Mouse (Mus musculus) MEL (cell line): Measurements from ENCODE around the gene Sorbs1.

Source experiments
- CHD2 ChIP-seq: IDR thresholded peaks from 2 replicates; pipeline ENCODE4 v1.6.1; 2011; ENCODE audit warnings: low read length, improper control_type of control experiment
- CTCF ChIP-seq, 3 experiments: IDR thresholded peaks in 2 of 3; conservative IDR thresholded peaks in 1 of 3; 2 replicates each; pipeline ENCODE4 v1.5.1; 2011 to 2012; ENCODE audit warnings: low read length in 3 of 3, low read depth in 2 of 3, mild to moderate bottlenecking in 2 of 3, improper control_type of control experiment in 1 of 3, inconsistent platforms in 1 of 3, mixed read lengths in 1 of 3, moderate library complexity in 1 of 3; ENCODE audit not compliant: control insufficient read depth in 1 of 3, insufficient read depth in 1 of 3, poor library complexity in 1 of 3, severe bottlenecking in 1 of 3
- HCFC1 ChIP-seq: IDR thresholded peaks from 2 replicates; pipeline ENCODE4 v1.6.1; 2012; ENCODE audit warnings: low read depth, mild to moderate bottlenecking, inconsistent platforms, low read length, improper control_type of control experiment, moderate library complexity
- RCOR1 ChIP-seq: IDR thresholded peaks from 2 replicates; pipeline ENCODE4 v1.6.1; 2012; ENCODE audit warnings: low read depth, mild to moderate bottlenecking, inconsistent platforms, low read length, improper control_type of control experiment
- UBTF ChIP-seq: IDR thresholded peaks from 2 replicates; pipeline ENCODE4 v1.6.1; 2012; ENCODE audit warnings: low read depth, mild to moderate bottlenecking, inconsistent platforms, low read length, improper control_type of control experiment, moderate library complexity, borderline replicate concordance; ENCODE audit not compliant: insufficient read depth
- ZC3H11A ChIP-seq: IDR thresholded peaks from 2 replicates; pipeline ENCODE4 v1.6.1; 2012; ENCODE audit warnings: low read depth, mild to moderate bottlenecking, inconsistent platforms, low read length, improper control_type of control experiment
- ZNF384 ChIP-seq: IDR thresholded peaks from 2 replicates; pipeline ENCODE4 v1.6.1; 2012; ENCODE audit warnings: low read depth, mild to moderate bottlenecking, inconsistent platforms, low read length, improper control_type of control experiment

DNA sequence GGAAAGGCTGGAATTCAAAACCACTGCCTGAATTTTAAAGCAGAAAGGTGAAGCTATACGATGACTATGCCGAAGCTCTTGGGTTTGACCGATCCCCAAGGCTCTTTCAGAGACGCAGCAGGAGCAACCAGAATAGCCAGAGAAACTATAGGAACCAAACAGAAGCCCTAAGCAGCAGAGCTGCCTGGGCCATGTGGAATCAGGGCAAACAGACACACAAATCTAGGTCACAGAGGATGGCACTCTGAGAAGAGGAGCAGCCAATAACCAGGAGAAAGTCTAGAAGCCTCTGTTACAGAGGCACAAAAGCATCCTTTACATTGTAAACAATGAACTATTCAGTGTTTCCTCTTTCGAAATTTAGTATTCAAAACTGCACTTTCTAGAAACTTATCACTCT, 140.9 kb downstream of the Sorbs1 start:
- TF ChIP-seq ZNF384 (no peak), ZC3H11A (no peak), CHD2 (no peak), CTCF (IDR thresholded peaks at IDR 0.05 in 2 of 3, conservative IDR thresholded peaks at IDR 0.05 in 1 of 3; ENCODE audit: control insufficient read depth in 1 of 3, insufficient read depth in 1 of 3, low read depth in 2 of 3, low read length in 3 of 3, poor library complexity in 1 of 3, severe bottlenecking in 1 of 3) (no peak), RCOR1 (no peak), UBTF (no peak), HCFC1 (no peak)
